ENCODE assay signal across 19 mouse cellular contexts in the genomic region with DNA sequence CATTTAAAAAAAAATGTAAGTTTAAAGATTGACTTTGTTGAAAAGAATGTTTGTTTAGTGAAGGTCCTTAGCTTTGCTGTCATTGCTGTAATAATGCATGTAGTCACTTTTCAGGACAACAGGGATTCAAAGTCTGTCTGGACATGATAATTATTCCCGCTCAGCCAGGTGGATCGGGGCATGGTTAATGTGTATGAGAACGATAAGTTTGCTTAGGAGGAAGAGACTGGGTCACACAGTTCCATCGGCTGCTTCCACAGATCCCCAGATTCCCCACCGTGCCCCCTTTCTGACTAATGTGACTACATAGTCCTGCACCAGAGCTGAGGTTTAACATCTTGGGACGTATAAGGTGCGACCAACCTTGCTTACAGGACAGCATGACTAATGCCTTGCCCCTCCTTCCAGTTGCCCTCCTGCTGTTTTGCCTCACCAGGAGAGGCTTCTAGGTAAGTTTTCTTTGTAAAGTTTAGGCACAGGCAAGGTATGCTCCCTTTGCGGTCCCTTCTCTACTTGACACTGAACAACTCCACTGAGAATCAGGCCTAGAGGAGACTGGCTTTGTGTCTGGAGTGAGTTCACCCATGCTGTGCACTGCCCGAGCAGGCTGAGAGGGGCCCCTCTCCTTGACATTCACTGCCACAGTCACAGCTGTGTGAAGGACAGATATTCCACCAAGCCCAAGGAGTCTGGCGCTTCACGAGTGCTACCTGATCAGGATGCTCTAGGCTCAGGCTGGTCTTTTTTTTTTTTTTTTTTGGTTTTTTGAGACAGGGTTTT. TPM values are rescaled to one million over a fixed set of nuclear protein-coding genes. Genes with fewer than 3 reads are reported as not detected.
A peak's percentile ranks its signal among the peaks of the same experiment; 100 is the strongest.
DNase-seq lines count a peak whose midpoint lies in the region; ATAC-seq and TF ChIP-seq lines count a peak whose summit lies in the region.
"Had no signal": no experiment of that assay in that cellular context is flagged by ENCODE, and none has a peak within 500 bp of the region (broad histone marks: within the 10 kb centered on the region; RNA-seq: fewer than 3 reads in every experiment).

No protein-coding gene starts in this region.

- no peaks in the 10 kb centered on the region for H3K4me1 ChIP-seq in liver, embryonic 16.5 days (ENCODE audit: control insufficient read depth, low read depth, low read length)
- no peaks in the 10 kb centered on the region for H3K4me1 ChIP-seq in intestine, postnatal 0 days (replicated peaks; ENCODE audit: control insufficient read depth, insufficient read depth, low read length)
- no peaks in the 10 kb centered on the region for H3K4me1 ChIP-seq in kidney, postnatal 0 days (replicated peaks; ENCODE audit: insufficient read depth, low read length)
- no peaks in the 10 kb centered on the region for H3K4me1 ChIP-seq in stomach, postnatal 0 days (replicated peaks; ENCODE audit: control insufficient read depth, insufficient read depth)
- H3K4me1 ChIP-seq in embryonic facial prominence, embryonic 10.5 days = no peaks in the 10 kb centered on the region
- H3K4me1 ChIP-seq: embryonic facial prominence, embryonic 15.5 days; hindbrain, embryonic 12.5 days; lung, embryonic 15.5 days had no signal

- peak; percentile 52 for ATAC-seq in liver, embryonic 16.5 days (ENCODE audit: low read depth)
- ATAC-seq in intestine, postnatal 0 days = no peak
- ATAC-seq in kidney, postnatal 0 days (replicated peaks; ENCODE audit: low FRiP score, low read depth) = peak; percentile 69
- no peak for ATAC-seq in stomach, postnatal 0 days (ENCODE audit: low FRiP score, low TSS enrichment)
- ATAC-seq: forebrain, embryonic 16.5 days had no signal

- WGBS in liver, embryonic 16.5 days (ENCODE audit: insufficient replicate concordance) = 66% methylated on average over 11 of the region's 11 CpGs
- WGBS in intestine, postnatal 0 days = 47% methylated on average over 11 of the region's 11 CpGs
- WGBS in kidney, postnatal 0 days = 65% methylated on average over 11 of the region's 11 CpGs
- WGBS in stomach, postnatal 0 days = 68% methylated on average over 11 of the region's 11 CpGs
- 79% methylated on average over 11 of the region's 11 CpGs for WGBS in embryonic facial prominence, embryonic 10.5 days

- H3K36me3 ChIP-seq in liver, embryonic 16.5 days (ENCODE audit: control insufficient read depth, insufficient read depth) = no peaks in the 10 kb centered on the region
- H3K36me3 ChIP-seq in intestine, postnatal 0 days (ENCODE audit: control insufficient read depth, insufficient read depth) = no peaks in the 10 kb centered on the region; the same call in 1 of the 2 replicates
- no peaks in the 10 kb centered on the region for H3K36me3 ChIP-seq in kidney, postnatal 0 days (ENCODE audit: insufficient read depth, low read length)
- H3K36me3 ChIP-seq in stomach, postnatal 0 days (ENCODE audit: control insufficient read depth, insufficient read depth, low read length) = no peaks in the 10 kb centered on the region
- 0 out of 2 replicates have a peak, but pooled peaks cover 2% of the 10 kb centered on the region for H3K36me3 ChIP-seq in embryonic facial prominence, embryonic 10.5 days (replicated peaks)
- H3K36me3 ChIP-seq: embryonic facial prominence, embryonic 15.5 days; hindbrain, embryonic 12.5 days; lung, embryonic 15.5 days had no signal

- no peaks in the 10 kb centered on the region for H3K9me3 ChIP-seq in liver, embryonic 16.5 days (replicated peaks; ENCODE audit: control insufficient read depth, low read length)
- H3K9me3 ChIP-seq in intestine, postnatal 0 days (ENCODE audit: control insufficient read depth) = no peaks in the 10 kb centered on the region
- H3K9me3 ChIP-seq in kidney, postnatal 0 days (replicated peaks; ENCODE audit: low read length) = no peaks in the 10 kb centered on the region
- no peaks in the 10 kb centered on the region for H3K9me3 ChIP-seq in stomach, postnatal 0 days (ENCODE audit: control insufficient read depth, low read length)
- H3K9me3 ChIP-seq in embryonic facial prominence, embryonic 10.5 days = no peaks in the 10 kb centered on the region
- H3K9me3 ChIP-seq: embryonic facial prominence, embryonic 15.5 days; hindbrain, embryonic 12.5 days; lung, embryonic 15.5 days had no signal

- peak overlapping the region; percentile 22; the same call in 1 of the 2 replicates for H3K4me3 ChIP-seq in liver, embryonic 16.5 days (ENCODE audit: low read depth, low read length)
- H3K4me3 ChIP-seq in intestine, postnatal 0 days (ENCODE audit: low read depth, low read length) = no peak overlapping the region
- H3K4me3 ChIP-seq in kidney, postnatal 0 days (replicated peaks; ENCODE audit: low read depth, low read length) = no peak overlapping the region
- no peak overlapping the region for H3K4me3 ChIP-seq in stomach, postnatal 0 days (ENCODE audit: low read depth, low read length)
- H3K4me3 ChIP-seq in embryonic facial prominence, embryonic 10.5 days = no peak overlapping the region
- H3K4me3 ChIP-seq: embryonic facial prominence, embryonic 15.5 days; hindbrain, embryonic 12.5 days; lung, embryonic 15.5 days had no signal

- peak overlapping the region; percentile 7; the same call in 1 of the 2 replicates for H3K4me2 ChIP-seq in liver, embryonic 16.5 days (ENCODE audit: low read depth, low read length)
- 0 out of 2 replicates have a peak overlapping the region, but pooled peaks have one; percentile 21 for H3K4me2 ChIP-seq in intestine, postnatal 0 days (replicated peaks; ENCODE audit: low read depth)
- H3K4me2 ChIP-seq in kidney, postnatal 0 days (ENCODE audit: low read length) = no peak overlapping the region
- no peak overlapping the region for H3K4me2 ChIP-seq in stomach, postnatal 0 days (replicated peaks; ENCODE audit: low read depth)
- H3K4me2 ChIP-seq: embryonic facial prominence, embryonic 15.5 days; heart, embryonic 11.5 days; hindbrain, embryonic 12.5 days; lung, embryonic 15.5 days; midbrain, embryonic 11.5 days had no signal

- DNase-seq in liver = no peak
- DNase-seq in kidney, postnatal 0 days (ENCODE audit: low spot score) = no peak
- DNase-seq in stomach, postnatal 0 days (ENCODE audit: low spot score) = peak; percentile 12
- DNase-seq in embryonic facial prominence, embryonic 10.5 days (ENCODE audit: low spot score) = no peak
- no peak for DNase-seq in B cell, adult 2 months
- DNase-seq: adrenal gland, postnatal 25 days; cerebellum, adult 11 months; cerebellum, postnatal 14 days; embryo, embryonic 11 days; heart, postnatal 10 days; thymus, postnatal 14 days had no signal

- H3K27me3 ChIP-seq in liver, embryonic 16.5 days (ENCODE audit: control insufficient read depth, insufficient read depth, low read depth, low read length) = no peaks in the 10 kb centered on the region
- H3K27me3 ChIP-seq in intestine, postnatal 0 days (replicated peaks; ENCODE audit: control insufficient read depth, insufficient read depth, low read length) = no peaks in the 10 kb centered on the region
- H3K27me3 ChIP-seq in kidney, postnatal 0 days (ENCODE audit: insufficient read depth, low read length) = no peaks in the 10 kb centered on the region
- no peaks in the 10 kb centered on the region for H3K27me3 ChIP-seq in stomach, postnatal 0 days (ENCODE audit: control insufficient read depth, insufficient read depth, low read length)
- H3K27me3 ChIP-seq in embryonic facial prominence, embryonic 10.5 days (replicated peaks; ENCODE audit: low read depth, poor library complexity, severe bottlenecking) = no peaks in the 10 kb centered on the region
- H3K27me3 ChIP-seq: embryonic facial prominence, embryonic 15.5 days; hindbrain, embryonic 12.5 days; lung, embryonic 15.5 days had no signal

- H3K27ac ChIP-seq in liver, embryonic 16.5 days (ENCODE audit: low read length) = peak overlapping the region; percentile 8; the same call in 1 of the 2 replicates
- H3K27ac ChIP-seq in intestine, postnatal 0 days (ENCODE audit: low read depth, low read length) = no peak overlapping the region
- peak overlapping the region; percentile 54; the same call in 1 of the 2 replicates for H3K27ac ChIP-seq in kidney, postnatal 0 days
- H3K27ac ChIP-seq in stomach, postnatal 0 days (replicated peaks) = no peak overlapping the region
- H3K27ac ChIP-seq in embryonic facial prominence, embryonic 10.5 days (replicated peaks) = no peak overlapping the region
- H3K27ac ChIP-seq: embryonic facial prominence, embryonic 15.5 days; hindbrain, embryonic 12.5 days; lung, embryonic 15.5 days had no signal

- no peak for TF ChIP-seq EP300 in stomach, postnatal 0 days (optimal IDR thresholded peaks at IDR 0.05)

- H3K9ac ChIP-seq in liver, embryonic 16.5 days (ENCODE audit: low read depth, low read length) = no peak overlapping the region
- no peak overlapping the region for H3K9ac ChIP-seq in intestine, postnatal 0 days (ENCODE audit: low read depth, low read length)
- no peak overlapping the region for H3K9ac ChIP-seq in kidney, postnatal 0 days (ENCODE audit: low read depth, low read length)
- H3K9ac ChIP-seq in stomach, postnatal 0 days (ENCODE audit: low read length) = no peak overlapping the region
- H3K9ac ChIP-seq: embryonic facial prominence, embryonic 15.5 days; hindbrain, embryonic 12.5 days; lung, embryonic 15.5 days had no signal

- no peak for TF ChIP-seq CTCF in intestine, postnatal 0 days (IDR thresholded peaks at IDR 0.05; ENCODE audit: low read depth)
- TF ChIP-seq CTCF in kidney, postnatal 0 days (IDR thresholded peaks at IDR 0.05; ENCODE audit: low read depth) = no peak
- TF ChIP-seq CTCF in stomach, postnatal 0 days (IDR thresholded peaks at IDR 0.05; ENCODE audit: low read depth) = no peak

RNA-seq across cellular contexts. Expression of a gene that starts 2.3 kb away (rescaled TPM):
- 27.0 and 39.5 TPM in 2 replicates for polyA plus RNA-seq in liver, embryonic 16.5 days (2015; fragmentation: Nextera tagmentation; extraction: Ambion mirVana)
- polyA plus RNA-seq in intestine, postnatal 0 days (2015; fragmentation: Nextera tagmentation; extraction: Ambion mirVana) = 0.43 and 0.56 TPM in 2 replicates
- polyA plus RNA-seq in kidney, postnatal 0 days (2015; fragmentation: Nextera tagmentation; extraction: Ambion mirVana) = 1.7 and 4.0 TPM in 2 replicates
- 0.58 and 1.1 TPM in 2 replicates for polyA plus RNA-seq in stomach, postnatal 0 days (2015; fragmentation: Nextera tagmentation; extraction: Ambion mirVana)
- 0.64 and 0.82 TPM in 2 replicates for polyA plus RNA-seq in embryonic facial prominence, embryonic 10.5 days (2016; fragmentation: Nextera tagmentation; extraction: Ambion mirVana)

RNA-seq across cellular contexts. Expression of a gene that starts 20.9 kb away (rescaled TPM):
- 273 and 294 TPM in 2 replicates for polyA plus RNA-seq in liver, embryonic 16.5 days (2015; fragmentation: Nextera tagmentation; extraction: Ambion mirVana)
- polyA plus RNA-seq in intestine, postnatal 0 days (2015; fragmentation: Nextera tagmentation; extraction: Ambion mirVana) = 261 and 328 TPM in 2 replicates
- polyA plus RNA-seq in kidney, postnatal 0 days (2015; fragmentation: Nextera tagmentation; extraction: Ambion mirVana) = 659 and 670 TPM in 2 replicates
- polyA plus RNA-seq in stomach, postnatal 0 days (2015; fragmentation: Nextera tagmentation; extraction: Ambion mirVana) = 283 and 303 TPM in 2 replicates
- 477 and 521 TPM in 2 replicates for polyA plus RNA-seq in embryonic facial prominence, embryonic 10.5 days (2016; fragmentation: Nextera tagmentation; extraction: Ambion mirVana)

Comparison
In these comparisons a context has a peak if more than half of its experiments do, and no peak if none do; other contexts are left out.
1. ATAC-seq: peak in liver, embryonic 16.5 days (single experiment) and kidney, postnatal 0 days (single experiment); none in intestine, postnatal 0 days (single experiment) and stomach, postnatal 0 days (single experiment).
2. H3K27ac ChIP-seq: peak in liver, embryonic 16.5 days (single experiment) and kidney, postnatal 0 days (single experiment); none in intestine, postnatal 0 days (single experiment), stomach, postnatal 0 days (single experiment) and embryonic facial prominence, embryonic 10.5 days (single experiment).
3. H3K4me2 ChIP-seq: peak in liver, embryonic 16.5 days (single experiment) and intestine, postnatal 0 days (single experiment); none in kidney, postnatal 0 days (single experiment) and stomach, postnatal 0 days (single experiment).